Mouse (Mus musculus) CD4-positive, CD25-positive, alpha-beta regulatory T cell (primary cell): ENCODE results near the gene Lbh. TPM values are rescaled to one million over a fixed set of nuclear protein-coding genes. Genes with fewer than 3 reads are reported as not detected.

Experiments
- polyA plus RNA-seq: library from polyadenylated mRNA; unstranded; fragments of 100-300 nt; shearing (Covaris generic); gene quantifications from one replicate; pipeline ENCODE4 v1.2.1, GENCODE M21; 2017

Lbh gene
- 34.9 TPM for polyA plus RNA-seq

GRCm38 (mm10) chr17:72918053-72918452, at the start of gene Lbh:
Lbh (plus strand) TSS chr17:72918305.

Other genes with a start within 250 kb of the Lbh start
- gene Ypel5, start 81.9 kb upstream of the Lbh start, polyA plus RNA-seq = 85.3 TPM
- 38.3 TPM for gene Lclat1, start 189.7 kb downstream of the Lbh start, polyA plus RNA-seq